Mouse (Mus musculus): ENCODE measurements around the gene Spns1. TPM values are rescaled to one million over a fixed set of nuclear protein-coding genes. Genes with fewer than 3 reads are reported as not detected.
A peak's percentile ranks its signal among the peaks of the same experiment; 100 is the strongest.
"Not testable (repeated sequence)": the region's sequence is repeated elsewhere in the genome, so short reads cannot be mapped to it uniquely, and the experiment has no call there.

The Spns1 gene
- polyA plus RNA-seq, 1 experiment from 2014 or later = 67.4 TPM

DNA sequence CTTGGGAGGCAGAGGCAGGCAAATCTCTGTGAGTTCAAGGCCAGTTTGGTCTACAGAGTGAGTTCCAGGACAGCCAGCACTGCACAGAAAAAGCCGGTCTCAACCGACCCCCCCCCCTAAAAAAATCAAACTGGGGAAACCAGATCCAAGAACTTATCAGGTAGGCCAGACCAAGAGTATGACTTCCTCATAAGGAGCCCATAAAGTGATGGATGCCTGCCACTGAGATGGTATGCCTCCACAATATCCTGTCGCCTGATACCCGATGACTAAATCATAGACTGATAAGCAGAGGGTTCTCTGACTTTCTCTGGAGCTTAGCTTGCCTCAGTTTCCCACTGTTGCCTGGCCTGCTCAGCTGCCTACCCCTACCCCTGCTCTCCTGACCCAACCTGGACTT is 20.6 kb upstream of the Spns1 start:
- WGBS = 94% methylated on average over 4 of the region's 4 CpGs

DNA sequence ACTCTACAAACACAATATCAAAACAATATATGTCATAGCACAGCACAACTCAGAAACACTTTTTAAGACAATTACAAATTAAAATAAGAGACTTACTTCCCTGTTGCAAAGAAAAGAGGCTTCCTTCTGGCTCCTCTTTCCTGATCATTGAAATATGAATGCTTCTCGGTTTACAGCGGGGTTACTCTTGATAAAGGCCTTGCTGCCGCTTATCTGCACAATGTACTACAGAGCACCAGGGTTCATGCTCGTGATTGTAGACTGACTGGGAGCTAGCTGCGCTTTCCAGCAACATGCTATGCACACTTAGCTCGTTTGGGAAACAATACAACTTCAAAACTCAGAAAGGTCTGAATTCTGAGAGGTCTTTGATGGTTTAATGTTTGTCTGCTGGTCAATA is 20.0 kb upstream of the Spns1 start:
- 50% methylated on average over 6 of the region's 6 CpGs for WGBS
- Histone ChIP-seq H3K4me3 (no peak overlapping the region), H3K27me3 (no peaks in the 10 kb centered on the region; the same call in 1 of the 2 replicates), H3K9me3 (replicated peaks) (no peaks in the 10 kb centered on the region), H3K4me2 (replicated peaks) (peak overlapping the region; percentile 15; the same call in 1 of the 2 replicates), H3K4me1 (peaks cover 11% of the 10 kb centered on the region), H3K36me3 (no peaks in the 10 kb centered on the region), H3K27ac (no peak overlapping the region), H3K9ac (no peak overlapping the region)
- no peak for ATAC-seq (ENCODE audit: low FRiP score)

More for the DNA sequence above, 20.6 kb upstream of the Spns1 start:
- Histone ChIP-seq H3K4me2 (replicated peaks) (no peak overlapping the region), H3K27me3 (no peaks in the 10 kb centered on the region; the same call in 1 of the 2 replicates), H3K27ac (no peak overlapping the region), H3K9ac (no peak overlapping the region), H3K4me1 (peaks cover 11% of the 10 kb centered on the region), H3K36me3 (no peaks in the 10 kb centered on the region), H3K9me3 (replicated peaks) (no peaks in the 10 kb centered on the region), H3K4me3 (no peak overlapping the region)
- ATAC-seq (ENCODE audit: low FRiP score) = no peak

DNA sequence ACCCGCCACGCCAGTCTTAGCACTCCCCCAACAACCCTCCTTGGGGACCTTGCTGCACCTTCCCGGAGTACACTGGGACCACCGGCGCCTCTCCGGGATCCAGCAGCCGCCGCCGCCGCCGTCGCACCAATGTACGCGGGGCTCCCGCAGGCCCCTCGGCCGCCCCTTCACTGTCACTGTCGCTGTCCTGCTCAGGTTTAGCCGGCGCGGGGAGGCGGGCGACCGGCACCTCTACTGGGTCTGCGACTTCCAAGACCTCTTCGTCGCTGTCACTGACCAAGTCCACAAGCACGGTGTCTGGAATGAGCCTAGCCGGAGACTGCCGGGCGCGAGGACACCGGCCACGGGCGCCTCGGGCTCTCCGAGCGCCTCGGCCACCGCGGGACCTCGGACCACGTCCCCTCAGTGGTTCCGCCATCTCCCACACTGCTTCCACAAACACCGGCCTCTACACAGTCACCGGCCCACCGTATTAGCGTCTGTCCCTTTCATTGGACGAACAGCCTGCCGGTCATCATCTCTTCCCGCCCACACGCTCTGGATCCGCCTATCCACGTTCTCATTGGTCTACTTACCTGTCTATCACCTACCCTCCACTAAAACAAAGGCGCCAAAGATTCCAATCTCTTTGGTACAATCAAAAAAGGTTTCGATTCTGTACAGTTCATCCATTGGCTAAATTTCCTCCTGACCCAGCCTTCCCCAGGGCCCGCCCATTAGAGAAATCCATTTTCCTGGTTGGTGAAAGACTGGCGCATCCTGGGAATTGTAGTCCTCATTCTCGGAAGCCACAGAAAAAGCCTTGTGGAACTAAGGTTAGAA is 19.3 kb upstream of the Spns1 start, which contains the start of gene Nfatc2ip:
TSS of gene Nfatc2ip (minus strand) at position 440 of the 822 bp plus-strand sequence.
- WGBS = under 1% methylated on average over 59 of the region's 59 CpGs
- H3K4me2 ChIP-seq (replicated peaks) = peak within 1 kb of the TSS; percentile 90
- H3K4me1 ChIP-seq = peaks cover 11% of the 10 kb centered on the region
- H3K36me3 ChIP-seq = peaks cover 4% of the 10 kb centered on the region; the same call in 1 of the 2 replicates
- peak; percentile 100 for ATAC-seq (ENCODE audit: low FRiP score)
- no peaks in the 10 kb centered on the region for H3K27me3 ChIP-seq
- H3K27ac ChIP-seq = peak within 1 kb of the TSS; percentile 25; the same call in 1 of the 2 replicates
- peak within 1 kb of the TSS; percentile 79 for H3K9ac ChIP-seq
- H3K4me3 ChIP-seq = peak within 1 kb of the TSS; percentile 81
- H3K9me3 ChIP-seq (replicated peaks) = no peaks in the 10 kb centered on the region

DNA sequence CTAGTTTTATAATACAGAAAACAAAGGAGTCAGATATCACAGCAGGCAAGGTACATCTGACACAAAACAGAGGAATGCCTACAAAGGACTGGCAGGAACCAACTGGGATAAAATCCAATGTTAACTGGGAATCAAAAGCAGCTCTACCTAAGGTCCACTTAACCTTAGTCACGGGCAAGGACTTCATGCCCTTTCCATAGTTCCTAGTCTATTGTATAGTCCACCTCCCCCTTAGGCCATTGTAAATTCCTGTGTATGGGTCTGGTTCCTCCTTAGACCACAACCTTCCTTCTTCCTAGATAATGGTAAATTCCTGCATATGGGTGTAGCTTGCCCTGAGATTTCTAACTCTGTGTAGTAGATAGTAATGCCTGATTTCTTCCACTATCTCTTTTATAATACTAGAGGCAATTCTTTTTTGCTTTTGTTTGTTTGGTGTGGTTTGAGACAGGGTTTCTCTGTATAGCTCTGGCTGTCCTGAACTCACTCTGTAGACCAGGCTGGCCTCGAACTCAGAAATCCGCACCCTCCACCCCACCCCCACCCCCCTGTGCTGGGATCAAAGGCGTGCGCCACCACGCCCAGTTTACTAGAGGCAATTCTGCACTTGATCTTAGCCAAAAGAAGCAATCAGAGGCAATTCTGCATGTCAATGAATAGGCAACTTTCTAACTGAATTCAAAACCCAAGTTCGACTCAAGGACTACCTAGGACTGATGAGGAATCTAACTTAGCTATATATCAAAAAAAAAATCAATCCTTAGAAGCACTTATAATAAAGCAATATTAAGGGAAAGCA is 15.0 kb upstream of the Spns1 start:
- H3K4me1 ChIP-seq = peaks cover 11% of the 10 kb centered on the region
- not testable (repeated sequence) for H3K4me3 ChIP-seq; H3K9me3 ChIP-seq (replicated peaks); H3K27ac ChIP-seq; ATAC-seq (ENCODE audit: low FRiP score); H3K4me2 ChIP-seq (replicated peaks); H3K27me3 ChIP-seq; H3K9ac ChIP-seq
- H3K36me3 ChIP-seq = peaks cover 31% of the 10 kb centered on the region
- 96% methylated on average over 7 of the region's 7 CpGs for WGBS

DNA sequence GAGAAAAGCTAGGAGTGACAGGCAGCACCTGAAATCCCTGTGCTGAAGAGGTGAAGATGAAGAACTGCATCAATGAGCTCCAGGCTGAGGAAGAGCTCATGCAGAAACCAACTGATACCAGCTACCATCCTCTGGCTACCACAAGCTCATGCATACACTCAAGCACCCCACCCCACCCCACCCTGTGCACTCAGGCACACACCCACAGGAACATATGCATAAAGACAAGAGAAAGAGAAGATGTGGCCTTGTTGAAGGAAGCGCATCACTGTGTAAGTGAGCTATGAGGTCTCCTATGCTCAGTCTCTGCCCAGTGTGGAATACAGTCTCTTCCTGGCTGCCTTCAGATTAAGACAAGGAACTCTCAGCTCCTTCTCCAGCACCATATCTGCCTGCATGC is 10.9 kb upstream of the Spns1 start:
- Histone ChIP-seq H3K4me1 (no peaks in the 10 kb centered on the region), H3K36me3 (peaks cover 55% of the 10 kb centered on the region), H3K4me3 (no peak overlapping the region), H3K27me3 (no peaks in the 10 kb centered on the region), H3K9ac (no peak overlapping the region), H3K4me2 (replicated peaks) (no peak overlapping the region), H3K27ac (no peak overlapping the region), H3K9me3 (replicated peaks) (no peaks in the 10 kb centered on the region)
- 100% methylated on average over 1 of the region's 1 CpGs for WGBS
- no peak for ATAC-seq (ENCODE audit: low FRiP score)

DNA sequence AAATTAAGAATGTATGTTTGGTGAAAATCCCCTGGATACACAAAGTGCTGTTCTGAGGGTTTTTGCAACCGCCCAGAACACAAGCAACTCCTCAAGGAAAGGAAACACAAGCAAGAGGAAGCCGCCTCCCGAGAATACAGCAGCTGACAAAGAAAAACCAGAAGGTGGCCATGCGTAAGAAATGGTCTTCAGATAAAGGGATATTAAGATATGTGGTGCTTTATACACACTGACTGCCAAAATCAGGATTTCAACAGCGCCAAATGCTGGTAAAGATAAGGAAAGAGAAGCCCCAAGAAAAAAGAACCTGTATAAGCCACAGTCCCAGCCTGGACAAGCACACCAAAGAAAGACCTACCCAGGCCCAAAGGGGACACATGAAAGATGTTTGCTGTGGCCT is 6.3 kb upstream of the Spns1 start:
- no peaks in the 10 kb centered on the region for H3K4me1 ChIP-seq
- no peak overlapping the region for H3K4me2 ChIP-seq (replicated peaks)
- no peak for ATAC-seq (ENCODE audit: low FRiP score)
- no peak overlapping the region for H3K4me3 ChIP-seq
- H3K36me3 ChIP-seq = peaks cover 34% of the 10 kb centered on the region
- no peak overlapping the region for H3K27ac ChIP-seq
- 86% methylated on average over 5 of the region's 5 CpGs for WGBS
- no peaks in the 10 kb centered on the region for H3K9me3 ChIP-seq (replicated peaks)
- H3K27me3 ChIP-seq = no peaks in the 10 kb centered on the region
- no peak overlapping the region for H3K9ac ChIP-seq

DNA sequence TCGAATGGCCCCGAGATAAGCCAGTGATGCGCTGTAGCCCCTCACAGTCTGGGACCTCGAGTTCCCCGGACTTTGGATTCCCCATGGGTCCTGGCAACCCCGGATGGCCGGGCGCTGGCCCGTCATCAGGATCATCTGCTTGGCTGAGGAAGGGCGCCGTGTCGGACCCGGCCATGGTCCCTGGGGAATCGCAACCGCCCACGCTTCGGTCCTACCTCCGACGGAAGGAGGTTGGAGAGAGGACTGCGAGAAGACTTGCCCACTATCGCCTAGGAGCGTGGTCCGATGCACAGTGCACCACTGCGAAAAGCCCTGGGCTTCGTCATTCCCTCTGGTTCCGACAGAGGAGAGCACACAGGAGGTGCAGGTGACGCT is 360 bp downstream of the Spns1 start:
- H3K27ac ChIP-seq = peak overlapping the region; percentile 58; the same call in 1 of the 2 replicates
- H3K4me3 ChIP-seq = peak overlapping the region; percentile 95
- WGBS = 1% methylated on average over 27 of the region's 27 CpGs
- H3K36me3 ChIP-seq = peaks cover 31% of the 10 kb centered on the region
- no peaks in the 10 kb centered on the region for H3K27me3 ChIP-seq
- peak overlapping the region; percentile 89 for H3K9ac ChIP-seq
- peak overlapping the region; percentile 97 for H3K4me2 ChIP-seq (replicated peaks)
- peak; percentile 71 for ATAC-seq (ENCODE audit: low FRiP score)
- H3K9me3 ChIP-seq (replicated peaks) = no peaks in the 10 kb centered on the region
- H3K4me1 ChIP-seq = peaks cover 15% of the 10 kb centered on the region

DNA sequence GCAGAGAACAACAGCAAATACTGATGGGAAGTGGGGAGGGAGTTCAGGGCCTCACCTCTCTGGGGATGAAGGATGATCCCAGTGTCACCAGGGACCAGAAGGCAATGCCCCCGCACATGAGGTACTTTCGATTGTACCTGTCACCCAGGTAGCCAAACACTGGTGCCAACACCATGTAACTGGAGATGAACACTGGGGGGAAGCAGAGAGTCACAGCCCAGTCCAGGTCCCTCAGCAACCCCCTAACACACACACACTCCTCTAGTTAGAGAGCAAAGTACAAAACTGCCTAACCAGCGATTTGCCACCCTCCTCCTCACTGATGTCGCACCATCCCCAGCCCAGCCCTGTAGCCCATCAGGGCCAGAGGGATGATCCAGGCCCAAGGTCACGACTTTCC is 2.2 kb downstream of the Spns1 start:
- Histone ChIP-seq H3K4me2 (replicated peaks) (no peak overlapping the region), H3K27ac (no peak overlapping the region), H3K9ac (no peak overlapping the region), H3K4me1 (peaks cover 15% of the 10 kb centered on the region), H3K4me3 (no peak overlapping the region), H3K27me3 (no peaks in the 10 kb centered on the region), H3K9me3 (replicated peaks) (no peaks in the 10 kb centered on the region), H3K36me3 (peaks cover 49% of the 10 kb centered on the region)
- 72% methylated on average over 5 of the region's 5 CpGs for WGBS
- ATAC-seq (ENCODE audit: low FRiP score) = no peak

DNA sequence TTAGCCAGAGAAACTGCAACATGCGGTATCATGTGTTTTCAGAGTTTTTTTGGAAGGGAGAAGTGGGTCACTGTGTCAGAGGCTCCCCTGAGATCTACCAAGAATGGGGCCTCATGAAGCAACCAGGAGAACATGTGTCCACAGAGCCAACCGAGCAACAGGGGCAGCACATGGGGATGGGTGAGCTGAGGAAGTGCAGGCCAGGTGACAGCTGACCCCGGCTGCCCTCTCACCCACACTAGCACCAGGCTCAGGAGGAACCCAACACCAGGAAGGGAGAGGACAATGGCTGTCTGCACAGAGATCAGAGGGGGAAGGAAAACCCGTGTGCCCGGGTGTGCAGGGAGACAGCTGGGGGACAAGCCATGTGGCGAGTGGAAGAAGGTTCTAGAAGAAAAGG is 2.7 kb downstream of the Spns1 start:
- Histone ChIP-seq H3K27me3 (no peaks in the 10 kb centered on the region), H3K4me3 (no peak overlapping the region), H3K4me1 (peaks cover 15% of the 10 kb centered on the region), H3K27ac (no peak overlapping the region), H3K9me3 (replicated peaks) (no peaks in the 10 kb centered on the region), H3K36me3 (peaks cover 54% of the 10 kb centered on the region), H3K4me2 (replicated peaks) (no peak overlapping the region), H3K9ac (no peak overlapping the region)
- no peak for ATAC-seq (ENCODE audit: low FRiP score)
- WGBS = 86% methylated on average over 6 of the region's 6 CpGs

DNA sequence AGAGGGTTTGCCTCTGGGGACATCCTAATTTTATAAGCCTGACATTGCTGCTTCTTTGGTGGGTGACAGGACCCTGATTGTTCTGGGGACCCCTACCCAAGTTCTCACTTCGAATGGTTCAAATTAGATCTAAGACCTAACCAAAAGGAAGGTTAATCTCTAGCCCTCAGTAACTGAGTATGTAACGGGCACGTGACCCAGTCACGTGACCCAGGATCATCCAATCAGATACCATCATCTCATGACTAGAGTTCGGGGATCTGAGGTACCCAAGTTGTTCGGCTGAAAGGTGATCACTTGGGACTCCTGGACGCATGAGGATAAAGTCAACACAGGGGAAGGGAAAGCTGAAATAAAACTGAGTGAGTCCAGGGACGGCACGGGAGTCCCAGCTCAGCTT is 4.2 kb downstream of the Spns1 start:
- no peak overlapping the region for H3K4me3 ChIP-seq
- no peak overlapping the region for H3K9ac ChIP-seq
- no peaks in the 10 kb centered on the region for H3K9me3 ChIP-seq (replicated peaks)
- H3K27me3 ChIP-seq = no peaks in the 10 kb centered on the region
- H3K4me1 ChIP-seq = peaks cover 14% of the 10 kb centered on the region
- no peak overlapping the region for H3K27ac ChIP-seq
- peaks cover 65% of the 10 kb centered on the region for H3K36me3 ChIP-seq
- H3K4me2 ChIP-seq (replicated peaks) = no peak overlapping the region
- 88% methylated on average over 9 of the region's 9 CpGs for WGBS
- no peak for ATAC-seq (ENCODE audit: low FRiP score)

DNA sequence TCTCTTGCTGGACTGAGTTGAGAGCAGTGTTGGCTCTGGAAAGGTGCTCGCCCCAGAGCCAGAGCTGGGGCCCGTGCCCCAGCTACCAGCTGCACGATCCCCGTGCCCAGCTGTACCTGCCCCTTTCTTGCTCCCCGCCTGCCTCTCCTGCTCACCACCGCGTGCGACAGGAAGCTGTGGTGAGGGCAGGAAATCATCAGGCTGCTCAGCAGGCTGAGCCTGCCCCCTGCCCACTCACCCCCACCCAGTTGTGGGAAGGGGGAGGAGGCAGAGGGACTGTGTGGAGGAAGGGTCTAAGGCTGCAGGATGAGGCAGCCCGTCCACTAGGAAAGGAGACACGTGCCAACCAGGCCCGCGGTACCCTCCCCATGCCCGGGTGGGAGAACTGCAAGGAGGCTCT is 7.9 kb downstream of the Spns1 start, which contains the start of gene Lat:
TSS of gene Lat (minus strand) at position 178 of the 400 bp plus-strand sequence.
- Histone ChIP-seq H3K4me3 (no peak within 1 kb of the TSS), H3K27me3 (no peaks in the 10 kb centered on the region), H3K4me2 (replicated peaks) (no peak within 1 kb of the TSS), H3K27ac (no peak within 1 kb of the TSS), H3K4me1 (no peaks in the 10 kb centered on the region), H3K9ac (no peak within 1 kb of the TSS), H3K9me3 (replicated peaks) (no peaks in the 10 kb centered on the region), H3K36me3 (peaks cover 66% of the 10 kb centered on the region)
- WGBS = 74% methylated on average over 13 of the region's 13 CpGs
- ATAC-seq (ENCODE audit: low FRiP score) = no peak

DNA sequence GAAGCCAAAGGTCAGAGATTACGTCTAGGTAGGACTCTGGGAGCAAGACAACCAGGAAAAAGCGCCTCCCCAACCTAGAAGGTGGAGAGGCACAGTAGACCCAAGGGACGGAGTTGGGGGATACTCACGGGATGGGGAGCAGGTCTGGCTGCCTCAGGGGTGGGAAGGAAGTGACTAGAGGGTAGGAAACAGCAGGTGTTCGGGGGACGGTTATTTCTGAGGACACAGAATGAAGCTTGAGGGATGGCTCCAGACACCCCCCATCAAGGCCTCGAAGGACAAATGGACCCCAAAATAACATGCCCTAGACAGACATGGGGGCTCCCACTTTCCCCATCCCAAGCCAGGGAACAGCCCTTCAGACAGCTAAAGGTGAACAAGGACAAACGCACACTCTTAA is 8.9 kb downstream of the Spns1 start:
- H3K4me1 ChIP-seq = no peaks in the 10 kb centered on the region
- no peak for ATAC-seq (ENCODE audit: low FRiP score)
- WGBS = 88% methylated on average over 8 of the region's 8 CpGs
- no peak overlapping the region for H3K27ac ChIP-seq
- H3K9ac ChIP-seq = no peak overlapping the region
- no peak overlapping the region for H3K4me3 ChIP-seq
- H3K27me3 ChIP-seq = no peaks in the 10 kb centered on the region
- H3K36me3 ChIP-seq = peaks cover 64% of the 10 kb centered on the region
- no peak overlapping the region for H3K4me2 ChIP-seq (replicated peaks)
- no peaks in the 10 kb centered on the region for H3K9me3 ChIP-seq (replicated peaks)

Data from hindbrain, embryonic 12.5 days (tissue).